Mouse (Mus musculus): ENCODE measurements around the gene Smarcd3.
"Not testable (repeated sequence)": the region's sequence is repeated elsewhere in the genome, so short reads cannot be mapped to it uniquely, and the experiment has no call there.

Smarcd3 gene

GRCm38 (mm10) chr5:24555335-24555734, 68.9 kb downstream of the Smarcd3 start:
- DNase-seq (ENCODE audit: low spot score in 2 of 2): not testable (repeated sequence)

GRCm38 (mm10) chr5:24553621-24554244, 70.5 kb downstream of the Smarcd3 start:
- no peak for DNase-seq (ENCODE audit: low spot score in 2 of 2)

GRCm38 (mm10) chr5:24551317-24551688, 72.9 kb downstream of the Smarcd3 start:
- DNase-seq (ENCODE audit: low spot score in 2 of 2): no peak

- peak; percentile 28 to 43 for DNase-seq (ENCODE audit: low spot score in 2 of 2)
Measured at GRCm38 (mm10) chr5:24550598-24551316, 73.5 kb downstream of the Smarcd3 start.

GRCm38 (mm10) chr5:24542643-24543042, 81.6 kb downstream of the Smarcd3 start:
- no peak for DNase-seq (ENCODE audit: low spot score in 2 of 2)

GRCm38 (mm10) chr5:24541144-24541569, 83.1 kb downstream of the Smarcd3 start:
- no peak for DNase-seq (ENCODE audit: low spot score in 2 of 2)

Data from right cerebral cortex, postnatal 36 days (tissue).